Mouse (Mus musculus) heart, adult 2 months (tissue): ENCODE measurements around the gene Klc4. TPM values are rescaled to one million over a fixed set of nuclear protein-coding genes. Genes with fewer than 3 reads are reported as not detected.
A peak's percentile ranks its signal among the peaks of the same experiment; 100 is the strongest.

Source experiments
- DNase-seq, 2 experiments: peaks; one replicate each; pipeline ENCODE4 v3.0.0; 2021
- H3K27ac ChIP-seq: fragments of 200-600 bp; 2 replicates; pipeline ENCODE4 v1.8.1; 2022
- H3K27me3 ChIP-seq: fragments of 200-500 bp; 2 replicates; pipeline ENCODE4 v1.6.1; 2012; ENCODE audit warnings: mild to moderate bottlenecking, low read length, inconsistent platforms, mixed read lengths; ENCODE audit not compliant: control insufficient read depth, insufficient read depth
- H3K36me3 ChIP-seq: fragments of 200-500 bp; 2 replicates; pipeline ENCODE4 v1.6.1; 2012; ENCODE audit warnings: low read length, inconsistent platforms; ENCODE audit not compliant: control insufficient read depth, insufficient read depth
- H3K4me1 ChIP-seq: fragments of 200-500 bp; 2 replicates; pipeline ENCODE4 v1.6.1; 2011; ENCODE audit warnings: low read length; ENCODE audit not compliant: control insufficient read depth, insufficient read depth
- H3K4me3 ChIP-seq: fragments of 200-600 bp; 2 replicates; pipeline ENCODE4 v1.8.1; 2022
- H3K79me2 ChIP-seq: fragments of 200-500 bp; replicated peaks from 2 replicates; pipeline ENCODE4 v1.6.1; 2012; ENCODE audit warnings: mild to moderate bottlenecking, inconsistent platforms, low read length, moderate library complexity, mixed read lengths; ENCODE audit not compliant: control insufficient read depth, insufficient read depth
- H3K9ac ChIP-seq: fragments of 200-500 bp; 2 replicates; pipeline ENCODE4 v1.6.1; 2012; ENCODE audit warnings: low read depth, mild to moderate bottlenecking, control low read depth, inconsistent platforms, low read length, mixed read lengths
- CTCF ChIP-seq: fragments of 200-600 bp; IDR thresholded peaks from 2 replicates; pipeline ENCODE4 v1.8.1; 2022; ENCODE audit warnings: antibody characterized with exemption, mild to moderate bottlenecking, moderate library complexity
- EP300 ChIP-seq: fragments of 200-500 bp; IDR thresholded peaks from 2 replicates; pipeline ENCODE4 v1.6.1; 2011; ENCODE audit warnings: low read depth, low read length, control low read depth; ENCODE audit not compliant: insufficient read depth
- POLR2A ChIP-seq: fragments of 200-500 bp; IDR thresholded peaks from 2 replicates; pipeline ENCODE4 v1.6.1; 2011; ENCODE audit warnings: mild to moderate bottlenecking, low read depth, low read length, control low read depth; ENCODE audit not compliant: insufficient read depth
- whole genome bisulfite sequencing: fragments of 180-500 bp; shearing (Covaris S2); methylation state at CpG from one replicate; pipeline ENCODE4 v1.1.7; 2018; 5-methylcytosine and 5-hydroxymethylcytosine counted together
- intact Hi-C: fragments of 180-260 bp; cut with DNase I; formaldehyde crosslinking; loops from one replicate; pipeline ENCODE4 v1.15.1; 2025
- polyA plus RNA-seq: library from polyadenylated mRNA; depleted of rRNA; stranded (reverse); fragments of >200 nt; gene quantifications from 2 replicates; pipeline ENCODE4 v1.2.3, GENCODE M21; 2012
- total RNA-seq, 2 experiments: library from RNA; stranded (reverse); gene quantifications; 2 replicates each; pipeline ENCODE4 v1.2.3; 2021

The Klc4 gene
- total and polyA plus RNA-seq, 3 experiments, result 20.9 to 25.7 (median 23.5) TPM

GRCm38 (mm10) chr17:46644916-46645475 is 826 bp downstream of the Klc4 start:
- intact Hi-C loops, result loop anchor here (5.0 kb wide), 1 partner anchor 88 kb away; the partner anchor contains the start of gene Srf

GRCm38 (mm10) chr17:46644152-46644805 is 1.5 kb downstream of the Klc4 start:
- Histone ChIP-seq H3K79me2 (no peaks in the 10 kb centered on the region), H3K27ac (no peak overlapping the region; the same call in 1 of the 2 replicates), H3K27me3 (no peaks in the 10 kb centered on the region), H3K36me3 (no peaks in the 10 kb centered on the region), H3K4me3 (peak overlapping the region; percentile 84; the same call in 1 of the 2 replicates), H3K9ac (no peak overlapping the region), H3K4me1 (peaks cover 3% of the 10 kb centered on the region)
- TF ChIP-seq POLR2A, result no peak
- TF ChIP-seq CTCF, result no peak
- TF ChIP-seq EP300, result no peak
- WGBS, result 85% methylated on average over 12 of the region's 12 CpGs
- DNase-seq, result no peak
- intact Hi-C loops, result loop anchor here (5.0 kb wide), 1 partner anchor 87 kb away; the partner anchor contains the start of gene Srf

More at GRCm38 (mm10) chr17:46644916-46645475, 826 bp downstream of the Klc4 start:
- H3K9ac ChIP-seq, result peak overlapping the region; percentile 80
- no peaks in the 10 kb centered on the region for H3K27me3 ChIP-seq
- WGBS, result 0% methylated on average over 11 of the region's 11 CpGs
- H3K27ac ChIP-seq, result peak overlapping the region; percentile 93
- peaks cover 6% of the 10 kb centered on the region for H3K4me1 ChIP-seq
- TF ChIP-seq POLR2A (no peak; the same call in 1 of the 2 replicates), CTCF (no peak), EP300 (no peak)
- no peaks in the 10 kb centered on the region for H3K79me2 ChIP-seq
- peak; percentile 67 to 69 for DNase-seq
- peak overlapping the region; percentile 84 for H3K4me3 ChIP-seq
- no peaks in the 10 kb centered on the region for H3K36me3 ChIP-seq

DNA sequence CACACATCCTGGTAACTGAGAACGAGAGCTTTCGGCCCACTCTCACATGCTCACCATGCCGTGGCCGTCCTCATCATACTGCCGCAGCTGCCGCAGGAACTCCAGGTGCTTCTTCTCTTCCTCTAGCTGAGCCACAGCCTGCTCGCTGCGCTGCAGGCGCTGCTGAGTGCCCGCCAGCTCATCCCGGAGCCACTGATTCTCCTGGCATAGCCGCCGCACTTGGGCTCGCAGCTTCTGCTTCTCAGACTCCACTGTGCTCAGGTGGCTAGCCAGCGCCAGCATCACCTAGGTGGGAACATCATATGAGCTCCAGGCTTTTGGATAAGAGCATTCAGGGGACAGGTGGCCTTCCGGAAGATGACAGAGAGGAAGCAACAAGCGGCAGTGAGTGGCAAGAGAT is 3.8 kb downstream of the Klc4 start:
- Histone ChIP-seq H3K4me1 (peaks cover 5% of the 10 kb centered on the region), H3K27ac (no peak overlapping the region), H3K27me3 (no peaks in the 10 kb centered on the region), H3K36me3 (no peaks in the 10 kb centered on the region), H3K9ac (no peak overlapping the region), H3K4me3 (no peak overlapping the region), H3K79me2 (no peaks in the 10 kb centered on the region)
- intact Hi-C loops, result loop anchor here (5.0 kb wide), 1 partner anchor 85 kb away; the partner anchor contains the start of gene Srf
- TF ChIP-seq CTCF, result no peak
- TF ChIP-seq EP300, result no peak
- no peak for TF ChIP-seq POLR2A
- 93% methylated on average over 17 of the region's 17 CpGs for WGBS
- no peak for DNase-seq

DNA sequence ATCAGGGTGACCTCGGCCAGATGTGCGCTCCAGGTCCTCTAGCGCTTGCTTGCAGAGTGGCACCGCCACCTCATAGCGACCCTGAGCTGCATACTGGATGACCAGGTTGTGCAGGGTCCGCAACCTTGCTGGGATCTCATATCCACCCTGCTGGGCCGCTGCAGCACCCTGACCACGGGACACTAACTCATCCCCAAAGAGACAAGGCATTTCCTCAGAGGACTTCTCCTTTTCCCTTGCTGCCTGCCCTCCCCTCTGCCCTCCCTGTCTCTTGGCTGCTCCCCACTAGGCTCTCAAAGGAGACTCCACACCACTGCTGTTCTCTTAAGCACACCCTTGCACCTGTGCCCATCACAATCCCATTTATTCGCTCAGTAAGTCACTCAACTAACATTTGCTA is 5.9 kb downstream of the Klc4 start:
- H3K27me3 ChIP-seq, result no peaks in the 10 kb centered on the region
- no peaks in the 10 kb centered on the region for H3K79me2 ChIP-seq
- no peak overlapping the region for H3K9ac ChIP-seq
- no peak overlapping the region for H3K4me3 ChIP-seq
- H3K36me3 ChIP-seq, result no peaks in the 10 kb centered on the region
- no peak overlapping the region for H3K27ac ChIP-seq
- 79% methylated on average over 9 of the region's 9 CpGs for WGBS
- intact Hi-C loops, result loop anchor here (5.0 kb wide), 2 partner anchors 38 to 83 kb away; partner anchors contain the start of gene Srf
- TF ChIP-seq POLR2A (no peak), CTCF (no peak), EP300 (no peak)
- DNase-seq, result no peak
- peaks cover 5% of the 10 kb centered on the region for H3K4me1 ChIP-seq

DNA sequence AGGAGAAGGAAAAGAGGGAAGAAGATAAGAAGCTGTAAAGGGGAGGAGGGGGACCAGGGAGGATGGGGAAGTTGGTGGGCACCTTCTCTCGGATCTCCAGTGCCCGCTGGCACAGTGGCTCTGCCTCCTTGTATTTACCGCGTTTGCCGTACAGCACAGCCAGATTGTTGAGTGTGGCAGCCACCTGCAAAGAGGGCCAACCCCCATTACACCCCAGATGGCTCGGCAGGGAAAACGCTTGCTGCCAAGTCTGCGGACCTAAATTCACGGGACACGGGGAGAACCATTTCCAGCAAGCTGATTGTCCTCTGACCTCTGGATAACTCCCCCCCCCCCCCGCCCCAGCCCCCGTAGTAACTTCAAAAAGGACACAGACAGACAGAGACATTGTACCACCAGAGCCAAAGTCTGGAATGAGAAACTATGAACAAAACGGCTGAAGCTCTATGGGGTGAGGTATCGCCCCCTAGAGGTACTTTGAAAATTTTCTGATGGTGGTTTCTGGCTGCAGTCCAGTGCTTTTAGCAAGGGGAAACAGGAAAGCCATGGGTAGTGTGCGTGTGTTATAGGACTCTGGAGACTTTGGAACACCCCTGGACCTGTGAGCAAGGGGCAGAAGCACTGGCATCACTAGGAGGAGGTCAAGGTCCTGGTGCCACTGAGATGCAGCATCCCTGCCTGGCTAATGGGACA is 8.8 kb downstream of the Klc4 start:
- 26% methylated on average over 15 of the region's 15 CpGs for WGBS
- H3K27ac ChIP-seq, result no peak overlapping the region
- H3K79me2 ChIP-seq, result no peaks in the 10 kb centered on the region
- H3K9ac ChIP-seq, result no peak overlapping the region
- H3K4me3 ChIP-seq, result no peak overlapping the region
- H3K4me1 ChIP-seq, result peaks cover 2% of the 10 kb centered on the region
- intact Hi-C loops, result loop anchor here (2.0 to 5.0 kb wide), 2 partner anchors 35 to 112 kb away; no protein-coding TSS in a partner anchor
- H3K36me3 ChIP-seq, result no peaks in the 10 kb centered on the region
- peak; percentile 54 to 63 for DNase-seq
- H3K27me3 ChIP-seq, result no peaks in the 10 kb centered on the region
- TF ChIP-seq EP300, result no peak
- peak; percentile 78 for TF ChIP-seq CTCF
